Mouse (Mus musculus) cerebellum, postnatal 4 days (tissue): ENCODE data around the gene Laptm4a.

Experiments
- DNase-seq, 2 experiments: peaks; one replicate each; pipeline ENCODE4 v3.0.0; 2022; ENCODE audit warnings: low spot score in 2 of 2, mixed read lengths in 1 of 2

Laptm4a gene

DNA sequence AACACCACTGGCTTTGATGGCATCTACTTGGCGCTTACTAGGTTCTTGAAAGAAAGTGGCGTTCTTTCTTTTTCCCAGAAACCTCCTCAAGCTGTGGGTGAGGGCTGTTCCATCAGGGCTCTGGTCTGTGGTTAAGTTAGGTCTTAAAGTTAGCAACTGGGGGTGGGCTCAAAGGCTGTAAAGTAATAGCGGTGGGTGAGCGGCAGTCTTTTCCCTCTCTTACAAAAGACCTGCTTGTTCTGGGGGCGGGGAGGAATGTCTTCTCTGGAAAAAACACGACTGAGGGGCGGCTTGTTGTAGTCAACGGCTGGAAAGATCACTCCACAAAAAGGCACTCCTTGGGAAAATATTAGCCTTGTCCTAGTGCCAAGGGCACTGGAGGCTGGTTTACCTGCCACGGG is 32.7 kb downstream of the Laptm4a start:
- DNase-seq = no peak

DNA sequence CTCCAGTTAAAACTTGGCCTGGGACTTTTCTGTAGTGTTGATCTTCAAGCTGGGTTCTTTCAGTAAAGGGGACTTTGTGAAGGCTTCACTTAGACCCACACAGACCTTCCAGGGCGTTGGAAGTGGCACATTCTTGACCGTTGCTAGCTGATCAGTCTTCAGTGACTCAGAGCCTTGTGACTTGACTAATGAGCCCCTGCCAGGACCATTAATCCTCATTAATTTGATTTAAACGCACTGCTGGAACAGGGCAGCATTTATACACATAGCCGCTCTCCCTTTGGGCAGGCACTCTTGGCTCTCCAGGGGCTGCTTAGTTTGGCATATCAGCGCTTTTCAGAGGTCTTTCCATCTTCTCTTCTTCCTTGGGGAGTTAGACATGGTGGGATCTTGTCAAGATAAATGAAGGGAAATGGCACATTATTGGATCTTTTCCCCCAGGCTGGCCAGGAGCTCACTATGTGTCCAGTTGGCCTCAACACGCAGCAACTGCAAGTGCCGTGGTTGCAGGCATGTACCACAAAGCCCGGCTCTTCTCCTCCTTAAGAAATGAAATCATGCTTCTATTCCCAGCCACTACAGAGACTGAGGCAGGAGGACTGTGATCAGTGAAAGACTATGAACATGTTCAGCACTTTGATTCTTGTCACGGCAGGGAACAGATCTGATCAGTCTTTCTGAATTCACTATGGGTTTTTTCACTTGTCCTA is 40.3 kb downstream of the Laptm4a start:
- no peak for DNase-seq

DNA sequence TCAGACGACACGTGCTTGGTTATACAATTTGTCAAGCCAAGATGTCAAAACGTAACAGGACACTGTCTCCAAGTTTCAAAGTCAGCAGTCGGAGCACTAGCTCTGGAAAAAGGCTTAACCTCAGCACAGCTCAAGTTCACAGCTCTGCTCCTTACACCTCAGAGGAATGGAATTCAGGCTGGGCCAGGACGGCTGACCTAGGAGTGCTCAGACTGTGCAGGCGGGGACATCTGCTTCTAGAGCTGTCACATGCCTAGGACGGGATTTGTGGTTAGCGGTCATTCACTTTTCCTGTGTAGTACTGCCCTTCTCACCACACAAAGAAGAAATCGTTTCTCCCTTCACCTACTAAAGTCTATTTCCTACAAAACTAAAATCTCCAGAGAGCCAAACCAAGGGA is 48.4 kb downstream of the Laptm4a start:
- DNase-seq = no peak

DNA sequence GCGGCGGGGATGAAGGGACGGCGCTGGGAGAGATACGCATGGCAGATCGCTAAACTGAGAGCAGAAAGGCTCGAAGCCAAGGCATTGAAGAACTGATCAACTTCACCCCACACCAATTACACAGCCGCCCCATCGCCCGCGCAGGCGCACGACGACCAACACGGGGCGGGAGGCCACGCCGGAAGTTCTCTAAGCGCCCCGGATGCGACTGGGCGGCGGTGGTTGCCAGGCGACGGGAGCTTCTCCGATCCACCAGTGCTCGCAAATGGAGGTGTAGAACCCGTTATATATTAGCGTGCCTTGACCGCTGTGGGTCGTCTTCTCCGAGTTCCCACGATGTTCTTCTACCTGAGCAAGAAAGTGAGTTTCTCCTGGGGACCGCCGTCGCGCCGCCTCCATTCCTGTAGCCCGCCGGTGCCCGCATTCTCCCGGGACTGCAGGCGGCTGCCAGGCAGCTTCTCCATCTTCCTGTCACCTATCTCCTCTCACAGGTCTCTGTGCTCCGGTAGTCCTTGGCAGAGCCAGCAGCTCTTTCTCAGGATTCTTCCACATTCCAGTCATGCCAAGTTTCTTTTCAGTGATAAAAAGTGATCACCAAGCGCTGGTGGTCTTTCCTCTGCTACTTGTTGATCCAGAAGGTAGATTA is 52.5 kb downstream of the Laptm4a start, which contains the start of gene Wdr35:
Gene Wdr35, plus strand, starts transcription at position 73 of the 646 bp plus-strand sequence.
- DNase-seq = peak; percentile 79 to 90

DNA sequence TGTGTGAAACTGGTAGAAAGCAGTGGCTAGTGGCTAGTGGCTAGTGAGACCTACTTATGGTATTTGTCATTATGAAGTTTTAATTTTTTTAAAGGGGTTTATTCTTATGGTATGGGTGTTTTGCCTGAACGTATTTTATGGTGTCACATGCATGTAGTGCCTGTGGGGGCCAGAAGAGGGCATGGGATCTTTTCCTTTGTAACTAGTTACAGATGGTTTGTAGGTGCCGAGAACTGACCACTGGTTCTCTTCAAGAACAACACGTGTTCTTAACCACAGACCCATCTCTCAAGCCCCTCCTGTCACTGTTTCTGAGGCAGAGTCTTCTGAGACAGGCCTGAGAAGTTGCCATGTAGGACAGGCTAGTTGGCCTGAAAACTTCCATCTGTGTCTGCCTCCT is 53.6 kb downstream of the Laptm4a start:
- DNase-seq = no peak
